Mouse (Mus musculus) intestine, embryonic 14.5 days (tissue): ENCODE measurements around the gene Hecw2. TPM values are rescaled to one million over a fixed set of nuclear protein-coding genes. Genes with fewer than 3 reads are reported as not detected.

Source experiments
- ATAC-seq: fragments of 200-750 bp; cut with Nextera tagmentation; replicated peaks from 2 replicates; pipeline ENCODE4 v1.8.0; 2017; ENCODE audit warnings: low read depth, moderate number of reproducible peaks, moderate TSS enrichment, moderate library complexity; ENCODE audit not compliant: low FRiP score, low TSS enrichment
- DNase-seq: peaks from one replicate; pipeline ENCODE4 v3.0.0-alpha.2; 2018; ENCODE audit warnings: low spot score
- H3K27ac ChIP-seq: fragments of 300-500 bp; sonication (generic); 2 replicates; pipeline ENCODE4 v1.5.1; 2014; ENCODE audit warnings: low read depth, mild to moderate bottlenecking, control low read depth
- H3K27me3 ChIP-seq: fragments of 300-500 bp; sonication (generic); replicated peaks from 2 replicates; pipeline ENCODE4 v1.6.1; 2014; ENCODE audit warnings: low read length, control low read depth; ENCODE audit not compliant: control insufficient read depth, insufficient read depth
- H3K36me3 ChIP-seq: fragments of 300-500 bp; sonication (generic); 2 replicates; pipeline ENCODE4 v1.6.1; 2014; ENCODE audit warnings: low read length, control low read depth; ENCODE audit not compliant: control insufficient read depth, insufficient read depth
- H3K4me1 ChIP-seq: fragments of 300-500 bp; sonication (generic); replicated peaks from 2 replicates; pipeline ENCODE4 v1.6.1; 2014; ENCODE audit warnings: low read length, control low read depth, mixed read lengths; ENCODE audit not compliant: control insufficient read depth, insufficient read depth
- H3K4me2 ChIP-seq: fragments of 300-500 bp; sonication (generic); 2 replicates; pipeline ENCODE4 v1.6.1; 2014; ENCODE audit warnings: low read length
- H3K4me3 ChIP-seq: fragments of 300-500 bp; sonication (generic); 2 replicates; pipeline ENCODE4 v1.5.1; 2014; ENCODE audit warnings: low read depth, low read length, control low read depth, mixed read lengths
- H3K9ac ChIP-seq: fragments of 300-500 bp; sonication (generic); 2 replicates; pipeline ENCODE4 v1.6.1; 2014; ENCODE audit warnings: mild to moderate bottlenecking, low read length
- H3K9me3 ChIP-seq: fragments of 300-500 bp; sonication (generic); 2 replicates; pipeline ENCODE4 v1.6.1; 2016; ENCODE audit warnings: low read length, control low read depth; ENCODE audit not compliant: control insufficient read depth
- WGBS: fragments of 180-500 bp; shearing (Covaris S2); extraction: QIAGEN DNeasy Blood & Tissue Kit; methylation state at CpG from one replicate; pipeline ENCODE4 v1.1.7; 2014; 5-methylcytosine and 5-hydroxymethylcytosine counted together
- polyA plus RNA-seq: library from polyadenylated mRNA; unstranded; fragments of >200 nt; fragmentation: Nextera tagmentation; extraction: Ambion mirVana; gene quantifications from 2 replicates; pipeline ENCODE4 v1.2.1, GENCODE M21; 2014

Gene Hecw2
- polyA plus RNA-seq, 1 experiment from 2014 or later = 1.6 TPM

- no peak overlapping the region for H3K9ac ChIP-seq
- ATAC-seq = no peak
- no peak for DNase-seq
- no peak overlapping the region for H3K27ac ChIP-seq
- no peak overlapping the region for H3K4me2 ChIP-seq
- no peaks in the 10 kb centered on the region for H3K27me3 ChIP-seq
- 68% methylated on average over 2 of the region's 2 CpGs for WGBS
- no peaks in the 10 kb centered on the region for H3K36me3 ChIP-seq
- no peaks in the 10 kb centered on the region for H3K4me1 ChIP-seq
- no peaks in the 10 kb centered on the region for H3K9me3 ChIP-seq
- H3K4me3 ChIP-seq = no peak overlapping the region
Measured at GRCm38 (mm10) chr1:53945815-53946214, 249.2 kb downstream of the Hecw2 start.

GRCm38 (mm10) chr1:53942468-53942867, 252.5 kb downstream of the Hecw2 start:
- DNase-seq (no peak), ATAC-seq (no peak)
- no peak overlapping the region for H3K4me3 ChIP-seq
- no peaks in the 10 kb centered on the region for H3K36me3 ChIP-seq
- 75% methylated on average over 8 of the region's 8 CpGs for WGBS
- no peak overlapping the region for H3K4me2 ChIP-seq
- no peaks in the 10 kb centered on the region for H3K27me3 ChIP-seq
- no peak overlapping the region for H3K9ac ChIP-seq
- H3K4me1 ChIP-seq = no peaks in the 10 kb centered on the region
- H3K27ac ChIP-seq = no peak overlapping the region
- H3K9me3 ChIP-seq = no peaks in the 10 kb centered on the region

- no peak for ATAC-seq
- no peak overlapping the region for H3K4me2 ChIP-seq
Measured at GRCm38 (mm10) chr1:53941528-53941927, 253.4 kb downstream of the Hecw2 start.

GRCm38 (mm10) chr1:53940268-53941017, 254.5 kb downstream of the Hecw2 start:
- Histone ChIP-seq H3K27ac (no peak overlapping the region), H3K4me2 (no peak overlapping the region), H3K9ac (no peak overlapping the region), H3K4me3 (no peak overlapping the region), H3K9me3 (no peaks in the 10 kb centered on the region), H3K36me3 (no peaks in the 10 kb centered on the region), H3K27me3 (no peaks in the 10 kb centered on the region), H3K4me1 (no peaks in the 10 kb centered on the region)
- ATAC-seq (no peak), DNase-seq (no peak)
- 40% methylated on average over 13 of the region's 13 CpGs for WGBS

More at GRCm38 (mm10) chr1:53941528-53941927, 253.4 kb downstream of the Hecw2 start:
- Histone ChIP-seq H3K9me3 (no peaks in the 10 kb centered on the region), H3K4me3 (no peak overlapping the region), H3K36me3 (no peaks in the 10 kb centered on the region), H3K9ac (no peak overlapping the region), H3K27ac (no peak overlapping the region), H3K27me3 (no peaks in the 10 kb centered on the region), H3K4me1 (no peaks in the 10 kb centered on the region)
- 80% methylated on average over 3 of the region's 3 CpGs for WGBS
- no peak for DNase-seq

- no peak for DNase-seq
- no peaks in the 10 kb centered on the region for H3K4me1 ChIP-seq
- no peak overlapping the region for H3K27ac ChIP-seq
- H3K36me3 ChIP-seq = no peaks in the 10 kb centered on the region
- no peak overlapping the region for H3K9ac ChIP-seq
- ATAC-seq = no peak
- no peak overlapping the region for H3K4me2 ChIP-seq
- H3K9me3 ChIP-seq = no peaks in the 10 kb centered on the region
- H3K27me3 ChIP-seq = no peaks in the 10 kb centered on the region
- 61% methylated on average over 4 of the region's 4 CpGs for WGBS
- no peak overlapping the region for H3K4me3 ChIP-seq
Measured at GRCm38 (mm10) chr1:53939291-53939690, 255.7 kb downstream of the Hecw2 start.

- Histone ChIP-seq H3K27ac (no peak overlapping the region), H3K9me3 (no peaks in the 10 kb centered on the region), H3K9ac (no peak overlapping the region), H3K4me1 (no peaks in the 10 kb centered on the region), H3K4me2 (no peak overlapping the region), H3K27me3 (no peaks in the 10 kb centered on the region), H3K4me3 (no peak overlapping the region), H3K36me3 (no peaks in the 10 kb centered on the region)
- DNase-seq = no peak
- WGBS = 53% methylated on average over 2 of the region's 2 CpGs
- no peak for ATAC-seq
Measured at GRCm38 (mm10) chr1:53933308-53933707, 261.7 kb downstream of the Hecw2 start.

GRCm38 (mm10) chr1:53931314-53931713, 263.7 kb downstream of the Hecw2 start:
- H3K4me3 ChIP-seq = no peak overlapping the region

GRCm38 (mm10) chr1:53927605-53928004, 267.4 kb downstream of the Hecw2 start:
- DNase-seq = no peak

More at GRCm38 (mm10) chr1:53931314-53931713, 263.7 kb downstream of the Hecw2 start:
- DNase-seq (no peak), ATAC-seq (no peak)
- H3K36me3 ChIP-seq = no peaks in the 10 kb centered on the region
- H3K9me3 ChIP-seq = no peaks in the 10 kb centered on the region
- H3K27me3 ChIP-seq = no peaks in the 10 kb centered on the region
- no peaks in the 10 kb centered on the region for H3K4me1 ChIP-seq
- WGBS = 33% methylated on average over 3 of the region's 3 CpGs
- no peak overlapping the region for H3K27ac ChIP-seq
- H3K9ac ChIP-seq = no peak overlapping the region
- H3K4me2 ChIP-seq = no peak overlapping the region

More at GRCm38 (mm10) chr1:53927605-53928004, 267.4 kb downstream of the Hecw2 start:
- no peak overlapping the region for H3K27ac ChIP-seq
- no peaks in the 10 kb centered on the region for H3K4me1 ChIP-seq
- no peaks in the 10 kb centered on the region for H3K36me3 ChIP-seq
- H3K4me3 ChIP-seq = no peak overlapping the region
- no peaks in the 10 kb centered on the region for H3K9me3 ChIP-seq
- WGBS = 34% methylated on average over 4 of the region's 4 CpGs
- H3K4me2 ChIP-seq = no peak overlapping the region
- no peak for ATAC-seq
- no peak overlapping the region for H3K9ac ChIP-seq
- no peaks in the 10 kb centered on the region for H3K27me3 ChIP-seq
